Mouse (Mus musculus): ENCODE results near the gene Olfr104-ps.

Gene Olfr104-ps

DNA sequence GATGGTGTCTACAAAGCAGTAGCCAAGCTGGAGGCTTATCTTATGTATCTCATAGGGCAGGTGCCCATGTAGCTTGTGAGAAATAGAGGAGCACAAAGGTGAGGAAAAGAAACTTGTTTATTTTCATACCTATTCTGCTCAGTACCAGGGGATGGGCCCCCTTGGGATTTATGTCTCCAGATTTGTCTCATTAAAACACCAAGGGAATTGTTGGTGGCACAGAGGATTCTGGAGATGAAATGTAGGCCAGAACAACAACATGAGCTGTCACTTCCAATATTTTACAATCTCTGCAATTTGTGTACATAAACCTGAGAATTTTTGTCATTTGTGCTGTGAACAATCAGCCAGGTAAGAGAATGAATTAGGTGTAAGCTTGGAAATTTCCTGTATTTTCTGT lies at the start of gene Olfr104-ps:
TSS of gene Olfr104-ps (plus strand) at position 301 of the 400 bp plus-strand sequence.
- DNase-seq (ENCODE audit: low read depth, low spot score): no peak

DNA sequence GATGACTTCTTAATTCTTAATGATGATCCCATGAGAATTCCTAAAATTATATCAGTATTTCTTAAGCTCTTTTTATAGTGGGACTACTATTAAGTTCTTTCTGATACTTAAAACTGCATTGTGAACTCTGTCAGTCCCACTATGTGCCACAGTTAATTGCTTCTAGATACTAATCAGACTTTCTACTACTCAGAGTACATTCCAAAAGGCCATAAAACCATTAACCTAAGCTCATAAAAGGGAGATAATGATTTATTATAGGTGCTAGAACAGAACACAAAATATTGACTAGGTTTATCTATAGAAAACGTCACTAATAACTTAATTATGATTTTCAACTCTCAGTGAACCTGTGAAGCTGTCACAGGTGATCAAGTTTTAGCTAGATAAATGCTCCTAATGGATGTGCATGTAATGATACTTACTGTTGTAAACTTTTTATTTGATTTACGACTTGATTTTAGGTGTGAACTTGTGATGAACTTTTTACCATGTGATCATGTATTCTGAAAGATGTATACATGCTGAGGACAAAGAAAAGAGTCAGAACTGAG lies 49.2 kb upstream of the Olfr104-ps start:
- no peak for DNase-seq (ENCODE audit: low read depth, low spot score)

DNA sequence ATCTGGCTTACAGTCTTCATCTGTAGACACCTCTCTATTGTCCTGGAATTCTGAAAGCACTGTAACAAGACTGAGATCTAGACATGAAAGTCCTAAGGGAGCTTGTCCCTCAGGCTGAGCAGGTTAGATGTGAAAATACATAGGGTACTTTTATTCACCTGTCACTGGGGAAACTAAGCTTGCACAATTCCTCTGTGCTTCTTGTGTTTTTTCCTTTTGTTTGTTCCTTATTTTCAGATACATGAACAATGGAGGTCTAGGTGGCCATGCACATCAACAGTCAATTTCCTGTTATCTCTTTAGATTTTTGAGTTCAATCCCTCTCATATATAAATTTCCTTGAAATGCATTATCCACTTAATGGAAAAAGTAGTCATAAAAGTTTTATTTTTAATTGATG lies 42.4 kb upstream of the Olfr104-ps start, which contains the start of gene Olfr102:
TSS of gene Olfr102 (minus strand) at position 101 of the 400 bp plus-strand sequence.
- DNase-seq (ENCODE audit: low read depth, low spot score): no peak

DNA sequence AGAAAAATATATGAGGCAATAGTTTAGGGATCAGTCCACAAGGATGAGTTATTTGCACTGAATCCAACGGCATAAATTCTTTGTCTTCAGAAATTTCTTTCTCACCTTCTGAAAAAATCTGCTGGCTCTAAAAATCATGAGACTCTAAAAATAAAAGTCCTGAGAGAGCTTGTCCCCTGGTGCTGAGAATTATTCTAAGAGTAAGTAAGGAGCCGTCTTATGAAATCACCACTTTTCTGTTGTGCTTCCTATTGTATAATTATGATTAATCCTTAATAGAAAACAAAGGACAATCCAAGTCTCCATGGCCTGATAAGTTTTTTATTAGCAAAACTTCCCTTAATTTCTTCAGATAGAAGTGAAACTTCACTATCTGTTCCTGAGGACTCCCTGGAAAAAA lies 19.8 kb upstream of the Olfr104-ps start, which contains the start of gene Olfr103:
TSS of gene Olfr103 (minus strand) at position 101 of the 400 bp plus-strand sequence.
- DNase-seq (ENCODE audit: low read depth, low spot score): no peak

DNA sequence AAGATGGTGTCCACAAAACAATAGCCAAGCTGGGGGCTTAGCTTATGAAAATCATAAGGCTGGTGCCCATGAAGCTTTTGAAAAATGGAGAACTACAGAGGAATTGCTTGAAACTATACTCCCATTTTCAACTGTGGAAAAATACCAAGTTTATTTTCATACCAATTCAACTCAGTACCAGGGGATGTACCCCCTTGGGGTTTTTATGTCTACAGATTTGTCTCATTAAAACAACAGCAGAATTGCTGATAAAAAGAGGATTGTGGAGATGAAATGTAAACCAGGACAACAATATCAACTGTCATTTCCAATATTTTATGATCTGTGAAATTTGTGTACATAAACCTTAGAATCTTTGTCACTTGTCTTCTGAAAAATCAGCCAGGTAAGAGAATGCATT lies 19.4 kb downstream of the Olfr104-ps start, which contains the start of gene Olfr105-ps:
TSS of gene Olfr105-ps (plus strand) at position 301 of the 400 bp plus-strand sequence.
- DNase-seq (ENCODE audit: low read depth, low spot score): no peak

DNA sequence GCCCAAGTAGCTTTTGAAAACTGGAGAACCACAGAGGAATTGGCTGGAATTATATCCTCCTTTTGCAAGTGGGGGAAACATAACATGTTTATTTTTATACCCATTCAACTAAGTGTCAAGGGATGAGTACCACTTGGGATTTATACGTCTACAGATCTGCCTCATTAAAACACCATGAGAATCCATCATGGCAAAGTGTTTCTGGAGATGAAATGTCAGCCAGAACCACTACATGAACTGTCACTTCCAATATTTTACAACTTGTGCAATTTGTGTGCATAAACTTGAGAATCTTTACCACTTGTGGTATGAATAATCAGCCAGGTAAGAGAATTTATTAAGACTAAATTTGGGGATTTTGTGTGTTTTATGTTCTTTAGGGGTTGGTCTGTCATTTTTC lies 30.7 kb downstream of the Olfr104-ps start, which contains the start of gene Olfr106-ps:
TSS of gene Olfr106-ps (plus strand) at position 301 of the 400 bp plus-strand sequence.
- no peak for DNase-seq (ENCODE audit: low read depth, low spot score)

DNA sequence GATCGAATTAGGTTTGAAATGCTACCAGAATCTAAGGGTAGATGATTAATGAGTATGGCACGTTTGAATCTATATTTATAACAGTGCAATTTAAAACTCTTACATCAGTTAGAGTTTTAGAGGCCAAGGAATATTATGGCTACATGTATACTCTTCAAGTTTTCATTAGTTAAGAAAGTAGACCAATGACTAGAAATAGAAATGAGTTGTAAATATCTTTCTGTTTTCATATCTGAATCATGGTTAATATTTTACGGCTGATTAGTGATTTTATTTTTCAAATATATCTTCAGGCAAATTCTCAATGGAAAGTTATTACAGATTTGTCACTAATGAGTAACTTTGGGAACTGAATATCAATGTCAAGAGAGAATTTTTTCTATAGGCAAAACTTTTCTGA lies 39.5 kb downstream of the Olfr104-ps start, which contains the start of gene Olfr107:
TSS of gene Olfr107 (plus strand) at position 301 of the 400 bp plus-strand sequence.
- no peak for DNase-seq (ENCODE audit: low read depth, low spot score)

DNA sequence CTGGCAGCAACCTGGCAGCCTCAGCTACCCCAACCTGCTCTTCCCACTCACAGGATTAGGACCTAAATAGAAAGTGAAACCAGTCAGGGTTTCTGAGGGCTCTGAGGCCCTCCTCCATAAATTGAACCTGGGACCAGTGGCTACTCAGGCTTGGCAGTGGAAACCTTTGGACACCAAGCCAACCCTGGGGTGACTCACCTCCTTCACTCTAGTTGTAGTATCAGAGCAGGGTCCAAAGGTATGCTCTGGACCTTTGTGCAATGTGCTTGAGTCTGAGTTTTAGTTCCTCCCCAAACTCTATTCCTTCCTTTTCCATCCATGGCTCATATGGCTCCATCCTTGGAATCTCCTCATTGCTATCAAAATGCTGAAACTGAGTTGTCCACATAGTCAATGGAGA lies 54.0 kb downstream of the Olfr104-ps start:
- DNase-seq (ENCODE audit: low read depth, low spot score): no peak
